Mouse (Mus musculus): ENCODE measurements around the gene Fbxw8.

The Fbxw8 gene

GRCm38 (mm10) chr5:118154839-118155564 lies at the start of gene Fbxw8:
Fbxw8 (minus strand) TSS chr5:118155464.
- peak; percentile 58 for DNase-seq (ENCODE audit: low spot score)

- DNase-seq (ENCODE audit: low spot score): no peak
Observed at GRCm38 (mm10) chr5:118204675-118205440, 49.6 kb upstream of the Fbxw8 start.

GRCm38 (mm10) chr5:118199670-118200069 lies 44.4 kb upstream of the Fbxw8 start:
- DNase-seq (ENCODE audit: low spot score): no peak

GRCm38 (mm10) chr5:118197421-118197820 lies 42.2 kb upstream of the Fbxw8 start:
- no peak for DNase-seq (ENCODE audit: low spot score)

GRCm38 (mm10) chr5:118192221-118192620 lies 37.0 kb upstream of the Fbxw8 start:
- DNase-seq (ENCODE audit: low spot score): no peak

GRCm38 (mm10) chr5:118190491-118190890 lies 35.2 kb upstream of the Fbxw8 start:
- DNase-seq (ENCODE audit: low spot score): no peak

- DNase-seq (ENCODE audit: low spot score): no peak
Observed at GRCm38 (mm10) chr5:118188356-118188755, 33.1 kb upstream of the Fbxw8 start.

GRCm38 (mm10) chr5:118186903-118187633 lies 31.8 kb upstream of the Fbxw8 start:
- DNase-seq (ENCODE audit: low spot score): no peak

GRCm38 (mm10) chr5:118177640-118178039 lies 22.4 kb upstream of the Fbxw8 start:
- no peak for DNase-seq (ENCODE audit: low spot score)

- no peak for DNase-seq (ENCODE audit: low spot score)
Observed at GRCm38 (mm10) chr5:118175137-118175536, 19.9 kb upstream of the Fbxw8 start.

- DNase-seq (ENCODE audit: low spot score): no peak
Observed at GRCm38 (mm10) chr5:118174310-118175009, 19.2 kb upstream of the Fbxw8 start.

- DNase-seq (ENCODE audit: low spot score): no peak
Observed at GRCm38 (mm10) chr5:118172078-118172723, 16.9 kb upstream of the Fbxw8 start.

- DNase-seq (ENCODE audit: low spot score): no peak
Observed at GRCm38 (mm10) chr5:118171665-118172064, 16.4 kb upstream of the Fbxw8 start.

- DNase-seq (ENCODE audit: low spot score): no peak
Observed at GRCm38 (mm10) chr5:118170888-118171529, 15.7 kb upstream of the Fbxw8 start.

GRCm38 (mm10) chr5:118169222-118170221 lies 14.3 kb upstream of the Fbxw8 start:
- DNase-seq (ENCODE audit: low spot score): no peak

GRCm38 (mm10) chr5:118167561-118167995 lies 12.3 kb upstream of the Fbxw8 start:
- no peak for DNase-seq (ENCODE audit: low spot score)

- DNase-seq (ENCODE audit: low spot score): no peak
Observed at GRCm38 (mm10) chr5:118165462-118165861, 10.2 kb upstream of the Fbxw8 start.

- DNase-seq (ENCODE audit: low spot score): no peak
Observed at GRCm38 (mm10) chr5:118164581-118164980, 9.3 kb upstream of the Fbxw8 start, which contains the start of gene Hrk. Hrk (plus strand) TSS chr5:118164648.

- DNase-seq (ENCODE audit: low spot score): no peak
Observed at GRCm38 (mm10) chr5:118160691-118161090, 5.4 kb upstream of the Fbxw8 start.

- no peak for DNase-seq (ENCODE audit: low spot score)
Observed at GRCm38 (mm10) chr5:118156976-118157375, 1.7 kb upstream of the Fbxw8 start.
